Comparison of ENCODE assay signal across 16 mouse cellular contexts in genomic region chr10:84395259-84395658, GRCm38 (mm10). TPM values are rescaled to one million over a fixed set of nuclear protein-coding genes. Genes with fewer than 3 reads are reported as not detected.
DNase-seq lines count a peak whose midpoint lies in the region; ATAC-seq and TF ChIP-seq lines count a peak whose summit lies in the region.
"Had no signal": no experiment of that assay in that cellular context is flagged by ENCODE, and none has a peak within 500 bp of the region (broad histone marks: within the 10 kb centered on the region; RNA-seq: fewer than 3 reads in every experiment).

No protein-coding gene starts in this region.

- 41% methylated on average over 5 of the region's 5 CpGs for WGBS in heart, embryonic 15.5 days
- 71% methylated on average over 5 of the region's 5 CpGs for WGBS in lung, embryonic 14.5 days
- WGBS in lung, adult 2 months = 63% methylated on average over 5 of the region's 5 CpGs

- peaks cover 64% of the 10 kb centered on the region for H3K4me1 ChIP-seq in heart, embryonic 15.5 days (replicated peaks)
- H3K4me1 ChIP-seq in lung, embryonic 14.5 days (ENCODE audit: insufficient read depth) = peaks cover 38% of the 10 kb centered on the region
- peaks cover 26% of the 10 kb centered on the region for H3K4me1 ChIP-seq in lung, adult 2 months (ENCODE audit: control insufficient read depth, insufficient read depth, low read length)

- H3K36me3 ChIP-seq in heart, embryonic 15.5 days = 0 out of 2 replicates have a peak, but pooled peaks cover 6% of the 10 kb centered on the region
- H3K36me3 ChIP-seq in lung, embryonic 14.5 days (ENCODE audit: insufficient read depth) = peaks cover 5% of the 10 kb centered on the region; the same call in 1 of the 2 replicates
- H3K36me3 ChIP-seq: embryonic facial prominence, embryonic 15.5 days; neural tube, embryonic 15.5 days had no signal

- 0 out of 2 replicates have a peak overlapping the region, but pooled peaks have one; percentile 16 for H3K9ac ChIP-seq in heart, embryonic 15.5 days
- no peak overlapping the region for H3K9ac ChIP-seq in lung, embryonic 14.5 days
- H3K9ac ChIP-seq: embryonic facial prominence, embryonic 15.5 days; hindbrain, embryonic 12.5 days; neural tube, embryonic 15.5 days had no signal

- H3K4me2 ChIP-seq in heart, embryonic 15.5 days = peak overlapping the region; percentile 44
- no peak overlapping the region for H3K4me2 ChIP-seq in lung, embryonic 14.5 days
- H3K4me2 ChIP-seq: embryonic facial prominence, embryonic 15.5 days; hindbrain, embryonic 12.5 days; liver, embryonic 11.5 days; neural tube, embryonic 15.5 days had no signal

- intact Hi-C loops in heart, postnatal 36 days (cut with DNase I) = no loop called here
- intact Hi-C loops in heart, postnatal 25 days (cut with DNase I) = no loop called here

- DNase-seq in heart, adult 11 months = peak; percentile 90
- no peak for DNase-seq in heart, postnatal 36 days
- no peak for DNase-seq in heart, postnatal 25 days (ENCODE audit: low spot score)
- no peak for DNase-seq in lung, embryonic 14.5 days
- no peak for DNase-seq in lung, adult 2 months
- DNase-seq in spleen, postnatal 14 days (ENCODE audit: low spot score in 2 of 2) = no peak
- DNase-seq: adrenal gland, postnatal 14 days; right cerebral cortex, postnatal 14 days had no signal

- peak overlapping the region; percentile 87 for H3K27ac ChIP-seq in heart, embryonic 15.5 days
- H3K27ac ChIP-seq in lung, embryonic 14.5 days (ENCODE audit: low read depth) = peak overlapping the region; percentile 18; the same call in 1 of the 2 replicates
- H3K27ac ChIP-seq: embryonic facial prominence, embryonic 15.5 days; hindbrain, embryonic 12.5 days; neural tube, embryonic 15.5 days had no signal

- no peak for ATAC-seq in heart, embryonic 15.5 days (replicated peaks; ENCODE audit: insufficient number of reproducible peaks, insufficient read depth, low FRiP score, low read depth)
- no peak for ATAC-seq in lung, embryonic 14.5 days (ENCODE audit: insufficient read depth)
- ATAC-seq in megakaryocyte progenitor cell, adult 5-6 weeks (replicated peaks; ENCODE audit: poor library complexity) = peak; percentile 38
- ATAC-seq: midbrain, embryonic 16.5 days had no signal

- TF ChIP-seq CTCF in lung, embryonic 14.5 days (IDR thresholded peaks at IDR 0.05; ENCODE audit: low read depth) = no peak
- no peak for TF ChIP-seq CTCF in lung, adult 2 months (IDR thresholded peaks at IDR 0.05; ENCODE audit: insufficient read depth, low read length)

- no peaks in the 10 kb centered on the region for H3K27me3 ChIP-seq in heart, embryonic 15.5 days
- H3K27me3 ChIP-seq in lung, embryonic 14.5 days (ENCODE audit: insufficient read depth, low read length) = no peaks in the 10 kb centered on the region
- H3K27me3 ChIP-seq: CH12.LX; embryonic facial prominence, embryonic 15.5 days; hindbrain, embryonic 12.5 days; neural tube, embryonic 15.5 days had no signal

- no peak overlapping the region for H3K4me3 ChIP-seq in heart, embryonic 15.5 days
- no peak overlapping the region for H3K4me3 ChIP-seq in lung, embryonic 14.5 days (ENCODE audit: low read depth, low read length)
- no peak overlapping the region for H3K4me3 ChIP-seq in lung, adult 2 months (replicated peaks; ENCODE audit: extremely low read depth, low read depth, low read length)
- H3K4me3 ChIP-seq: embryonic facial prominence, embryonic 15.5 days; hindbrain, embryonic 12.5 days; neural tube, embryonic 15.5 days had no signal

- H3K9me3 ChIP-seq in heart, embryonic 15.5 days (replicated peaks) = no peaks in the 10 kb centered on the region
- H3K9me3 ChIP-seq in lung, embryonic 14.5 days (ENCODE audit: low read depth, low read length) = no peaks in the 10 kb centered on the region
- H3K9me3 ChIP-seq: embryonic facial prominence, embryonic 15.5 days; hindbrain, embryonic 12.5 days; neural tube, embryonic 15.5 days had no signal

- no peak for TF ChIP-seq POLR2A in lung, adult 2 months (IDR thresholded peaks at IDR 0.05; ENCODE audit: borderline replicate concordance, extremely low read depth, low read depth, low read length)

RNA-seq across cellular contexts. Expression of gene Nuak1, which starts 45.1 kb away (rescaled TPM):
- 10 to 100 TPM; 24.6 to 36.3 TPM for total RNA-seq in heart, postnatal 36 days (2021)
- 3.1 TPM in 2 replicates for polyA plus RNA-seq in heart, embryonic 15.5 days (2015; fragmentation: Nextera tagmentation; extraction: Ambion mirVana)
- 10 to 100 TPM; 30.8 to 32.3 TPM for total RNA-seq in heart, postnatal 25 days (2021)
- 1.5 and 1.8 TPM in 2 replicates for polyA plus RNA-seq in lung, embryonic 14.5 days (2014; fragmentation: Nextera tagmentation; extraction: Ambion mirVana)
- polyA plus RNA-seq in lung, adult 2 months (2012; rRNA removed) = 19.2 and 24.3 TPM in 2 replicates
- 0.12 TPM in 2 replicates for total RNA-seq in megakaryocyte progenitor cell, adult 5-6 weeks (2015)
- 0.03 and 0.17 TPM in 2 replicates for total RNA-seq in megakaryocyte progenitor cell, adult 5-6 weeks (2017)

Comparison
In these comparisons a context has a peak if more than half of its experiments do, and no peak if none do; other contexts are left out.
1. RNA of gene Nuak1, which starts 45.1 kb away (total RNA-seq): 24.6 to 36.3 TPM in heart, postnatal 36 days and 30.8 to 32.3 TPM in heart, postnatal 25 days; 0.03 to 0.17 TPM in megakaryocyte progenitor cell, adult 5-6 weeks; every median in the first group is over 10 times any median in the second.